8 mouse cellular contexts compared by ENCODE assay signal in genomic region chr16:25483831-25484254, GRCm38 (mm10).
DNase-seq lines count a peak whose midpoint lies in the region.

No protein-coding gene starts in this region.

- intact Hi-C loops in left cerebral cortex, postnatal 36 days (cut with DNase I): no loop called here
- intact Hi-C loops in left cerebral cortex, postnatal 14 days (cut with DNase I): no loop called here

- peak; percentile 7 for DNase-seq in adrenal gland, postnatal 14 days
- DNase-seq in adrenal gland, postnatal 25 days: no peak
- peak; percentile 26 to 41 for DNase-seq in left cerebral cortex, postnatal 36 days (ENCODE audit: low spot score in 2 of 2)
- no peak for DNase-seq in left cerebral cortex, postnatal 14 days (ENCODE audit: low spot score in 2 of 2)
- DNase-seq in heart, postnatal 4 days: peak; percentile 37
- peak; percentile 57 for DNase-seq in lung, postnatal 25 days (ENCODE audit: low spot score)
- no peak for DNase-seq in B cell, adult 2 months
- DNase-seq in liver: no peak

Comparison
In these comparisons a context has a peak if more than half of its experiments do, and no peak if none do; other contexts are left out.
1. DNase-seq: peak in adrenal gland, postnatal 14 days (single experiment), left cerebral cortex, postnatal 36 days (2 of 2), heart, postnatal 4 days (single experiment) and lung, postnatal 25 days (single experiment); none in adrenal gland, postnatal 25 days (single experiment), left cerebral cortex, postnatal 14 days (0 of 2), B cell, adult 2 months (0 of 2) and liver (single experiment).